Mouse (Mus musculus) spleen, adult 2 months (tissue): ENCODE data around the gene Olfr624.

Source experiments
- CTCF ChIP-seq: fragments of 200-500 bp; IDR thresholded peaks from 2 replicates; pipeline ENCODE4 v1.5.1; 2011; ENCODE audit warnings: mild to moderate bottlenecking, inconsistent platforms; ENCODE audit not compliant: insufficient read depth, insufficient read length, insufficient replicate concordance; ENCODE audit errors: extremely low read depth
- POLR2A ChIP-seq: fragments of 200-500 bp; IDR thresholded peaks from 2 replicates; pipeline ENCODE4 v1.6.1; 2011; ENCODE audit warnings: low read depth, low read length, inconsistent platforms

DNA sequence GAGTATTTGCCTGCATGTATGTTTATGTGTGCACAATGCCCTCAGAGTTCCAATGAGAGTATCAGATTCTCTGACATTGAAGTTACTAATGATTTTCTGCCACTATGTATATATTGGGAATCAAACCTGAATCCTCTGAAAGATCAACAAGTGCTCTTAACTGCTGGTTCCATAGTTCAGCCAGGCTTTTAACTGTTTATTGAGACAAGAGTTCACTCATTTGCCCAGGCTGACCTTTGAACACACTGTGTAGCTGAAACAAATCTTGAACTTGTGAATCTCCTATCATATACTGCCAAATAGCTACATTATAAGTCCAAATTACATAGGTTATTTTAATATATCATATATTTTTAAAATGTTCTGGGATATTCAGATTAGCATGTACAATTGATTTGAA, 34.2 kb downstream of the Olfr624 start:
- TF ChIP-seq CTCF (no peak), POLR2A (no peak)
